Mouse (Mus musculus) embryonic facial prominence, embryonic 10.5 days (tissue): ENCODE measurements around the gene Ift22. TPM values are rescaled to one million over a fixed set of nuclear protein-coding genes. Genes with fewer than 3 reads are reported as not detected.
A peak's percentile ranks its signal among the peaks of the same experiment; 100 is the strongest.
"Not testable (repeated sequence)": the region's sequence is repeated elsewhere in the genome, so short reads cannot be mapped to it uniquely, and the experiment has no call there.

Source experiments
- DNase-seq: peaks from one replicate; pipeline ENCODE4 v3.0.0-alpha.2; 2017; ENCODE audit warnings: low spot score
- H3K27ac ChIP-seq: fragments of 300-500 bp; sonication (generic); replicated peaks from 2 replicates; pipeline ENCODE4 v1.5.1; 2016; ENCODE audit warnings: mild to moderate bottlenecking
- H3K27me3 ChIP-seq: fragments of 300-500 bp; sonication (generic); replicated peaks from 2 replicates; pipeline ENCODE4 v1.6.1; 2016; ENCODE audit warnings: low read depth, mild to moderate bottlenecking; ENCODE audit not compliant: poor library complexity, severe bottlenecking
- H3K36me3 ChIP-seq: fragments of 300-500 bp; sonication (generic); replicated peaks from 2 replicates; pipeline ENCODE4 v1.6.1; 2016; ENCODE audit warnings: mild to moderate bottlenecking, moderate library complexity
- H3K4me1 ChIP-seq: fragments of 300-500 bp; sonication (generic); 2 replicates; pipeline ENCODE4 v1.6.1; 2016
- H3K4me3 ChIP-seq: fragments of 300-500 bp; sonication (generic); 2 replicates; pipeline ENCODE4 v1.5.1; 2016; ENCODE audit warnings: mild to moderate bottlenecking, moderate library complexity
- H3K9me3 ChIP-seq: fragments of 300-500 bp; sonication (generic); 2 replicates; pipeline ENCODE4 v1.6.1; 2016; ENCODE audit warnings: mild to moderate bottlenecking
- WGBS: fragments of 180-500 bp; shearing (Covaris S2); methylation state at CpG from one replicate; pipeline ENCODE4 v1.1.7; 2016; 5-methylcytosine and 5-hydroxymethylcytosine counted together
- polyA plus RNA-seq: library from polyadenylated mRNA; unstranded; fragments of >200 nt; fragmentation: Nextera tagmentation; extraction: Ambion mirVana; gene quantifications from 2 replicates; pipeline ENCODE4 v1.2.1, GENCODE M21; 2016

Ift22 gene
- polyA plus RNA-seq, 1 experiment from 2014 or later = 77.9 TPM

- WGBS = 89% methylated on average over 6 of the region's 6 CpGs
These were observed 32.1 kb downstream of the Ift22 start for GRCm38 (mm10) chr5:136940029-136940428.

DNA sequence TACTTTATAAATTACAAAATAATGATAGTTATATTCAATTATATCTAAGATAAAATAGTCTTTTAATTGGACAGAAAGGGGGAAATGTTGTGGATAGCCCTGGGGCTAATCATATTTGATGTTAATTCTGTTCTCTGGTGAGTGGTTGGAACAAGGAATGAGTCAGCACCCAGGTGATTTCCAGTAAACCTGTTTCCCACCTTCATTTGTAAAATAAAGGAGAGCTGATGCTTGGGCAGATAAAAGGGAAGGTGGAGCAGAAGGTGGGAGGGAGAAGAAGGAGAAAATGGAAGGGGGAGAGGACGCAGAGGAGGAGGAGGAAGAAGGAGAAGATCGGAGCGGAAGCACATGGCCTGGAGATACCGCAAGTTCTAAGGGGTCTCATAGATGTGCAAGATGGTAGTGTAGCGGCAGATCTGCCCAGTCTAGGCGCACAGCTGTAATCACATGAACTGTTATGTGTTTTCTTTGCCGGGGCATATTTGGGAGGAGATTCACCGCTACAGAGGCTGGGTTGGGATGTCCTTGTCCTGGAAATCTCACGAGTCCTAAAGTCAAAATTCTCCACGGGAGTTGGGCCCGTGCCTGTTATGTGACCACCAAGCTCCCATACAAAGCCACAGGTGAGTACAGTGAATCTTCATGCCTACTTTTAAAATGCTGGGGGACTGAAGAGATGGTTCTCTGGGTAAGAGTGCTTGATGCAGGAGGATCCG is 33.1 kb downstream of the Ift22 start:
- H3K36me3 ChIP-seq = no peaks in the 10 kb centered on the region
- H3K4me3 ChIP-seq = no peak overlapping the region
- no peaks in the 10 kb centered on the region for H3K27me3 ChIP-seq
- DNase-seq = no peak
- no peak overlapping the region for H3K27ac ChIP-seq
- peaks cover 7% of the 10 kb centered on the region; the same call in 1 of the 2 replicates for H3K4me1 ChIP-seq
- no peaks in the 10 kb centered on the region for H3K9me3 ChIP-seq
- 87% methylated on average over 12 of the region's 12 CpGs for WGBS

More at GRCm38 (mm10) chr5:136940029-136940428, 32.1 kb downstream of the Ift22 start:
- H3K9me3 ChIP-seq, H3K27ac ChIP-seq, H3K4me3 ChIP-seq, H3K36me3 ChIP-seq, DNase-seq, H3K27me3 ChIP-seq, H3K4me1 ChIP-seq: not testable (repeated sequence)

DNA sequence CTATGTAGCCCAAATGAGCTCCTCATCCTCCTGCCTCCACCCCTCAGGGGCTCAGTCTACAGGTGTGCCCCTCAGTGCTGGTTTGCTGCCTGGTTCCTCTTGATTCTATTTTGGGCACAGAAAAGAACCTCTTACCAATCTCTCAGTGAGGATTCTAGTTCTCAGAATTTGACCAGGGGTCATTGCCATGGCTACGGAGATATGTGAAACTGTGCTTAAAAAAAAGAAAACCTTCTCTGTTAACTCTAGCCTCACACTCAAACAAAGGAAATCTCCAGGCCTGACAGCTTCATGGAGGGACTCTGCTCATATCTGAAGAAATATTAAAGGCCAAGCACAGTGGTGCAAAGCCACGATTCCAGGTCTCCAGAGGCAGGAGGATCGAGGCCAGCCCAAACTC is 34.8 kb downstream of the Ift22 start:
- Histone ChIP-seq H3K27me3 (no peaks in the 10 kb centered on the region), H3K4me1 (peaks cover 7% of the 10 kb centered on the region; the same call in 1 of the 2 replicates), H3K9me3 (no peaks in the 10 kb centered on the region), H3K4me3 (no peak overlapping the region), H3K27ac (no peak overlapping the region), H3K36me3 (no peaks in the 10 kb centered on the region)
- no peak for DNase-seq
- WGBS = 83% methylated on average over 3 of the region's 3 CpGs

DNA sequence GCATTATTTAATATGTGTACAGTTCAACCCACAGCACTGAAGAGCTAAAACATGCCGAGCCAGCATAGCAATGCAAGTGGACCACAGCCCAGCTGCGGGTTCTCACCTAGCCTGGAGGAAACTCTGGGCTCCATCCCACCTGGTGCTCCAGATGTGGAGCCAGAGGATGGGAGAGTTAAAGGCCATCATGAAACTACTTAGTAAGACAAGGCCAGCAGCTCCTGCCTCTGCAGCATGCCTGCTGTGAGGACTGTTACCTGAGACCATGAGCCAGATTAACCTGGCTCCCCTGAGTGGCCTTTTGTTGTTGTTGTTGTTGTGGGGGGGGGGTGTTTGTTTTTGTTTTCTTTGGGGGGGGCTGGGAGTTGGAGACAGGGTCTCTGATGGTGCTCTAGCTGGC is 35.4 kb downstream of the Ift22 start:
- WGBS = 76% methylated on average over 2 of the region's 2 CpGs
- H3K4me1 ChIP-seq = peaks cover 7% of the 10 kb centered on the region; the same call in 1 of the 2 replicates
- DNase-seq = no peak

GRCm38 (mm10) chr5:136945084-136945483 is 37.1 kb downstream of the Ift22 start:
- no peaks in the 10 kb centered on the region for H3K9me3 ChIP-seq
- WGBS = 84% methylated on average over 12 of the region's 12 CpGs
- no peak overlapping the region for H3K4me3 ChIP-seq
- DNase-seq = no peak
- H3K36me3 ChIP-seq = no peaks in the 10 kb centered on the region
- no peaks in the 10 kb centered on the region for H3K27me3 ChIP-seq
- H3K27ac ChIP-seq = no peak overlapping the region
- peaks cover 7% of the 10 kb centered on the region; the same call in 1 of the 2 replicates for H3K4me1 ChIP-seq

More for the DNA sequence above, 35.4 kb downstream of the Ift22 start:
- no peaks in the 10 kb centered on the region for H3K27me3 ChIP-seq
- H3K4me3 ChIP-seq = no peak overlapping the region
- no peaks in the 10 kb centered on the region for H3K36me3 ChIP-seq
- no peaks in the 10 kb centered on the region for H3K9me3 ChIP-seq
- H3K27ac ChIP-seq = no peak overlapping the region

DNA sequence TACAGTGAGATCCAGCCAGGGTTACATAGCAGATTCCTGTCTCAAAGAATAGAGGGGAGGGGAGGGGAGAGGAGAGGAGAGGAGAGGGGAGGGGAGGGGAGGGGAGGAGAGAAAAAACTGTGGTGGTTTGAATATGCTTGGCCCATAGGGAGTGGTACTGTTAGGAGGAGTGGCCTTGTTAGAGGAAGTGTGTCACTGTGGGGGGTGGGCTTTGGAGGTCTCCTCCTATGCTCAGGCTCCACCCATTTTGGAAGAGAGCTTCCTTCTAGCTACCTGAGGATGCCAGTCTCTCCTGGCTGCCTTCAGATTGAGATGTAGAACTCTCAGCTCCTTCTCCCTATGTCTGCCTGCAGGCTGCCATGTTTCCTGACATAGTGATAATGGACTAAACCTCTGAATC is 39.9 kb downstream of the Ift22 start:
- Histone ChIP-seq H3K27me3 (no peaks in the 10 kb centered on the region), H3K9me3 (no peaks in the 10 kb centered on the region), H3K4me1 (peaks cover 2% of the 10 kb centered on the region; the same call in 1 of the 2 replicates), H3K36me3 (no peaks in the 10 kb centered on the region), H3K4me3 (no peak overlapping the region), H3K27ac (no peak overlapping the region)
- no peak for DNase-seq

DNA sequence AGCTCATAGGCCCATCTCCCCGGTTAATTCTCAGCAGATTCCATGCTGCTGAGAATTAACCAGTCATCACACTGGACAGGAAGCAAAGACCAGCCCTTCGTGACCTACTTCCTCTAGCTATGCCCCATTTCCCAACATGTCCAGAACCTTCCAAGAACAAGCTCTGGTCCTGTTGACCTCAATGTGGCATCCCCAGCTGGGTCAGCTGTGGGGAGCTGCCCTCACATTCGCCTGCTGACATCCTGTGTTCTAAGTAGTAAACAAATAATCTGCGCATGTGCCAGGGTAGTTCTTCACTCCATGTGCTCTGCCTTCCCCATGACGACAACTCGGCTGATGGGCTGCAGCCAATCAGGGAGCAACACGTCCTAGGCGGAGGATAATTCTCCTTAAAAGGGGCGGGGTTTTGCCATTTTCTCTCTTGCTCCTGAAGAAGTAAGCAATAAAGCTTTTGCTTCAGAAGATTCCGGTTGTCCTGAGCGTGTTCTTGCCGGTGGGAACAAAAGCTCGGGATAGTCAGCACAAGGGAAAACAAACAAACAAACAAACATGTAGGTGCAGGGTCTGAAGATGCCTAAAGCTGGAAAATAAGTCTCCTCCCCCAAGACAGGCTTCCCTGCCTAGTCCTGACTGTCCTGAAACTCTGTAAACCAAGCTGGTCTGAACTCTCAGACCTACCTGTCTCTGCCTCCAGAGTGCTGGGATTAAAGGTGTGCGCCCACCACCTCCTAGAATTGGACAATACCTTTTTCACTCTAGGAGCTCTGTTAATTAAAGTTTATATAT is 41.8 kb downstream of the Ift22 start:
- H3K9me3 ChIP-seq, H3K27ac ChIP-seq, H3K36me3 ChIP-seq, H3K4me3 ChIP-seq, H3K27me3 ChIP-seq, DNase-seq: not testable (repeated sequence)
- H3K4me1 ChIP-seq = peaks cover 12% of the 10 kb centered on the region
- 86% methylated on average over 14 of the region's 14 CpGs for WGBS

GRCm38 (mm10) chr5:136950521-136950920 is 42.6 kb downstream of the Ift22 start:
- DNase-seq = no peak
- Histone ChIP-seq H3K4me3 (no peak overlapping the region), H3K4me1 (peaks cover 13% of the 10 kb centered on the region), H3K27me3 (no peaks in the 10 kb centered on the region), H3K36me3 (peaks cover 5% of the 10 kb centered on the region), H3K9me3 (no peaks in the 10 kb centered on the region), H3K27ac (no peak overlapping the region)
- WGBS = 88% methylated on average over 6 of the region's 6 CpGs

DNA sequence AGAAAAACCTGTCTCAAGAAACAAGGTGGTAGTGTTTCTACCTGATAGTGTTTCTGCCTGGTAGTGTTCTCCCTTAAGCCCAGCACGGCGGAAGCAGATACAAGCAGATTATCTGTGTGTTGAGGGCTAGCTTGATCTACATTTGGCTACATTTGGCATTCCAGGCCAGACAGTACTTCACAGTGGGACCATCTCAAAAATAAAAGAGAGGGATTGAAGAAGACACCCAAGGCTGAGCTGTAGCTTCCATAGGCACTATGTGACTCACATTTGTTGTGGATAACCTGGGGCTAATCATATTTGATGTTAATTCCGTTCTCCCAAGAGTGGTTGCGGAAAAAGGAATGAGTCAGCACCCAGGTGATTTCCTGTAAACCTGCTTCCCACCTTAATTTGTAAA is 44.2 kb downstream of the Ift22 start:
- Histone ChIP-seq H3K4me1 (peaks cover 14% of the 10 kb centered on the region), H3K36me3 (peaks cover 18% of the 10 kb centered on the region), H3K27ac (no peak overlapping the region), H3K27me3 (no peaks in the 10 kb centered on the region), H3K9me3 (no peaks in the 10 kb centered on the region), H3K4me3 (no peak overlapping the region; the same call in 1 of the 2 replicates)
- WGBS = 77% methylated on average over 4 of the region's 4 CpGs
- DNase-seq = no peak

DNA sequence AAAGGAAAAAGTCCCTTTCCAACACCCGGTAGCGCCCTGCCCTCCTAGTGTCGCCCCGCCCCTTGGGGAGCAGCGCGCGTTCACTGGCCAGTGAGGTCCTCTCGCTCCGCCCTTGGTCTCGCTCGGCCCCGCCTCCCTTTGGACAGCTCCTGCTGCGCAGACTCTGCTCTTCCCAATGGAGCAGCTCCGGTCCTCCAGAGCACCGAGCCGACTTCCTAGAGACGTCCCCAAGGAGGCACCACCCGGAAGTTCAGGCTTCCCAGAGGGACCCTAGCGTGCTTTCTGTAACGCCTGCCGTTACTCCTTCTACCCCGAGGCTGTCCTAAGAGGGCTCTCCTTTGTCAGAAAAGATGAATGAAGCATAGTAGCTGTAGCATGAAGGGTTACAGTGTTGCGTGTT is 45.1 kb downstream of the Ift22 start, which contains the start of gene Fis1:
Fis1 (plus strand) TSS at position 261 of the 400 bp plus-strand sequence.
- H3K27me3 ChIP-seq = no peaks in the 10 kb centered on the region

DNA sequence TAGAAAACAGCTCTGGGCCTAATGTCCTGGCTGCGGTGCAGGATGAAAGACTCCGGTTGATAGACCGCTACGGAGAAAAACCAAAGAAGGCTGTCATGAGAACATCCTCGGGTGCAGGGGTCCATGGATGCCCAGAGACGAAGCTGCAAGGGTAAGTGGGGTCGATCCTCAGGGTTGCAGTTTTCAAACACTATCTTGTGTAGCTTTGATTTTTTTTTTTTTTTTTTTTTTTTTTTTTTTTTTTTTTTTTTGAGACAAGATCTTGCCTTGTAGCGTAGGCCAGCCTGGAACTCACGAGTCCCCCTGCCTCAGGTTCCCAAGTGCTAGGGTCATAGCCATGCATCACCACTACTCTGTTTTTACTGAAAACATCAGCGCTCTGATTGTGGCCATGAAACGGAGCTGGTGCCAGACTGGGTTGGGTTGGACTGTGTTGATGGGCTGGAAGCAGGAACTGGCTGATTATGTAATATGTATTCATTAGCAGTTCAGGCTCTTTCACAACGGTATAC is 45.5 kb downstream of the Ift22 start:
- Histone ChIP-seq H3K4me1 (peaks cover 14% of the 10 kb centered on the region), H3K36me3 (peaks cover 28% of the 10 kb centered on the region), H3K27me3 (no peaks in the 10 kb centered on the region), H3K4me3 (peak overlapping the region; percentile 86), H3K9me3 (no peaks in the 10 kb centered on the region), H3K27ac (peak overlapping the region; percentile 87)
- DNase-seq = no peak
- WGBS = 4% methylated on average over 12 of the region's 12 CpGs

More for the DNA sequence above, 45.1 kb downstream of the Ift22 start, which contains the start of gene Fis1:
- under 1% methylated on average over 23 of the region's 23 CpGs for whole genome bisulfite sequencing
- peaks cover 26% of the 10 kb centered on the region for H3K36me3 ChIP-seq
- DNase-seq = peak; percentile 98
- no peaks in the 10 kb centered on the region for H3K9me3 ChIP-seq
- H3K27ac ChIP-seq = peak within 1 kb of the TSS; percentile 87
- peak within 1 kb of the TSS; percentile 86 for H3K4me3 ChIP-seq
- peaks cover 14% of the 10 kb centered on the region for H3K4me1 ChIP-seq

- H3K27ac ChIP-seq = no peak overlapping the region
- peaks cover 42% of the 10 kb centered on the region for H3K36me3 ChIP-seq
- H3K4me1 ChIP-seq = peaks cover 14% of the 10 kb centered on the region
- no peak overlapping the region for H3K4me3 ChIP-seq
- H3K27me3 ChIP-seq = no peaks in the 10 kb centered on the region
- 89% methylated on average over 4 of the region's 4 CpGs for WGBS
- DNase-seq = no peak
- H3K9me3 ChIP-seq = no peaks in the 10 kb centered on the region
These were observed 47.7 kb downstream of the Ift22 start for GRCm38 (mm10) chr5:136955622-136956021.
